Mouse (Mus musculus) urinary bladder, postnatal 4 days (tissue): ENCODE data around the gene Btbd35f9.
"Not testable (repeated sequence)": the region's sequence is repeated elsewhere in the genome, so short reads cannot be mapped to it uniquely, and the experiment has no call there.

Experiments
- DNase-seq, 2 experiments: peaks; one replicate each; pipeline ENCODE4 v3.0.0; 2021 to 2022; ENCODE audit warnings: low spot score in 2 of 2

Btbd35f9 gene

GRCm38 (mm10) chrX:34161399-34161798 lies at the start of gene Btbd35f9:
Gene Btbd35f9, minus strand, starts transcription at chrX:34161499.
- DNase-seq, result not testable (repeated sequence)
